8 mouse cellular contexts compared by ENCODE assay signal in the genomic region with DNA sequence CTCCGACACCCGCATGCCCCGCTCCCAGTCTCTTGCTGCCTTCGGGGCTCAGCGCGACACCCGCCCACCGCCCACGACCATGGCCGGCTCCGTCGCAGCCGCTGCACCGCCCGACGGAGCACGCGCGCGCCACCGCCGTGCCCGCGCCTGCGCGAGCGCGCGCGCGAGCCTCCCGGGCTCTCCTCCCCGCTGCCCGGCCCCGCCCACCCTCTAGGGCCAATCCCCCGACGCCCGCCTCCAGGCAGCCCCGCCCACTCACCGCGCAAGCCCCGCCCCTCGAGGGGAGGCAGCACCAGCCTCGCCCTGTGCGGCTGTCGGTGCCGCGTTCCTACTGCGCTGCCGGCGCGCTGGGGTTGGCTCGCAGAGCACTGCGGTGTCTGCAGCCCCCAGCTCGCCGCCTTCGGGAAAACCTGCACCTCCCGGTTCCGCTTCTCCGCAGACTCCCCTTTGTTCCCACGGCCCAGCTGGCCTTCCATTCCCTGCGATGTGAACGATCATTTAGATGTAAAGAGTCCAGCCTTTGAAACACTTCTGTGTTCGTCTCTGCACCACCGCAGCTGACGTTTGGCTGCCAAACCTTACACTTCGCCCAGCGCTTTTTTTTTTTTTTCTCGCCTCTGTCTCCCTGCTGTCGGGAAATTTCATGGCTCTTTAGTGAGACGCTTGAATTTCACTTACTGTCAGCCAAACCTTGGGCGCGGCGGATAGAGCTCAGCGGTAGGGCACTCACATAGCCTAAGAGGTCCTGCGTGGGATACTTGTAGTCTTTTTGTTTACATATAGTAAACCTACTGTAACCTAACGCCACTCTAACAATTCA. TPM values are rescaled to one million over a fixed set of nuclear protein-coding genes. Genes with fewer than 3 reads are reported as not detected.
A peak's percentile ranks its signal among the peaks of the same experiment; 100 is the strongest.
DNase-seq lines count a peak whose midpoint lies in the region; ATAC-seq and TF ChIP-seq lines count a peak whose summit lies in the region.

Gene Pik3cb, minus strand, starts transcription at position 559 of the 820 bp plus-strand sequence.

- TF ChIP-seq RAD21 in MEL (IDR thresholded peaks at IDR 0.05; ENCODE audit: low read depth, low read length) = no peak

- peaks cover 8% of the 10 kb centered on the region for H3K79me2 ChIP-seq in MEL (ENCODE audit: control insufficient read depth, insufficient read depth, low read length, poor library complexity)

- TF ChIP-seq POLR2A in MEL (IDR thresholded peaks at IDR 0.05; ENCODE audit: control insufficient read depth in 1 of 2, insufficient read depth in 1 of 2, low read depth in 1 of 2, low read length in 2 of 2, poor library complexity in 1 of 2) = peak; percentile 71 to 77
- TF ChIP-seq POLR2A in cerebellum, adult 2 months (IDR thresholded peaks at IDR 0.05; ENCODE audit: borderline replicate concordance, insufficient read depth, low read length) = peak; percentile 82

- H3K4me1 ChIP-seq in MEL (ENCODE audit: control insufficient read depth in 1 of 2, insufficient read depth in 2 of 2, low read length in 2 of 2) = peaks cover 3 to 7% of the 10 kb centered on the region in 2 experiments; a peak in 3 of 4 replicates
- peaks cover 4% of the 10 kb centered on the region; the same call in 1 of the 2 replicates for H3K4me1 ChIP-seq in cerebellum, adult 2 months (ENCODE audit: control insufficient read depth, insufficient read depth, low read length)
- peaks cover 19% of the 10 kb centered on the region for H3K4me1 ChIP-seq in hindbrain, embryonic 10.5 days (replicated peaks)
- peaks cover 4% of the 10 kb centered on the region; the same call in 1 of the 2 replicates for H3K4me1 ChIP-seq in lung, postnatal 0 days (ENCODE audit: insufficient read depth, low read depth, low read length)

- peak; percentile 97 for ATAC-seq in lung, postnatal 0 days

- DNase-seq in MEL (ENCODE audit: low read depth, low spot score) = peak; percentile 93
- DNase-seq in cerebellum, adult 2 months = peak; percentile 96 to 98
- peak; percentile 88 for DNase-seq in forelimb bud, embryonic 11.5 days (ENCODE audit: low read depth, low spot score)
- peak; percentile 97 for DNase-seq in hindbrain, embryonic 10.5 days (ENCODE audit: low spot score)
- DNase-seq in layer of hippocampus, adult 9-11 months = peak; percentile 96
- DNase-seq in lung, postnatal 0 days (ENCODE audit: low spot score) = peak; percentile 93
- DNase-seq in ovary, postnatal 14 days (ENCODE audit: low spot score) = peak; percentile 98
- DNase-seq in thymus, postnatal 14 days = peak; percentile 100

- H3K27me3 ChIP-seq in MEL (ENCODE audit: control insufficient read depth in 1 of 2, insufficient read depth in 2 of 2, low read length in 2 of 2) = no peaks in the 10 kb centered on the region
- H3K27me3 ChIP-seq in cerebellum, adult 2 months (ENCODE audit: control insufficient read depth, insufficient read depth, low read length) = no peaks in the 10 kb centered on the region
- H3K27me3 ChIP-seq in hindbrain, embryonic 10.5 days (ENCODE audit: insufficient read depth, poor library complexity, severe bottlenecking) = peaks cover 26% of the 10 kb centered on the region
- no peaks in the 10 kb centered on the region for H3K27me3 ChIP-seq in lung, postnatal 0 days (replicated peaks; ENCODE audit: insufficient read depth, low read length)

- 2% methylated on average over 77 of the region's 77 CpGs for WGBS in cerebellum, adult 2 months
- WGBS in hindbrain, embryonic 10.5 days = under 1% methylated on average over 77 of the region's 77 CpGs
- under 1% methylated on average over 62 of the region's 77 CpGs for WGBS in lung, postnatal 0 days

- H3K4me3 ChIP-seq in MEL (ENCODE audit: control insufficient read depth in 1 of 2, insufficient read depth in 1 of 2, low read depth in 2 of 2, low read length in 2 of 2) = peak within 1 kb of the TSS; percentile 81 to 98
- H3K4me3 ChIP-seq in cerebellum, adult 2 months (replicated peaks; ENCODE audit: insufficient read depth, low read depth, low read length) = peak within 1 kb of the TSS; percentile 98
- peak within 1 kb of the TSS; percentile 83 for H3K4me3 ChIP-seq in hindbrain, embryonic 10.5 days
- H3K4me3 ChIP-seq in lung, postnatal 0 days (ENCODE audit: low read depth, low read length) = peak within 1 kb of the TSS; percentile 85

- H3K27ac ChIP-seq in MEL (ENCODE audit: control insufficient read depth, low read depth, low read length) = peak within 1 kb of the TSS; percentile 38; the same call in 1 of the 2 replicates
- peak within 1 kb of the TSS; percentile 92 for H3K27ac ChIP-seq in cerebellum, adult 2 months (ENCODE audit: insufficient read depth, low read length)
- peak within 1 kb of the TSS; percentile 95 for H3K27ac ChIP-seq in hindbrain, embryonic 10.5 days
- H3K27ac ChIP-seq in lung, postnatal 0 days (ENCODE audit: low read length) = peak within 1 kb of the TSS; percentile 85

- peak within 1 kb of the TSS; percentile 88 for H3K9ac ChIP-seq in MEL (ENCODE audit: control insufficient read depth, low read depth, low read length, poor library complexity, severe bottlenecking)
- H3K9ac ChIP-seq in lung, postnatal 0 days (replicated peaks; ENCODE audit: low read depth) = peak within 1 kb of the TSS; percentile 68

- peak within 1 kb of the TSS; percentile 79 for H3K4me2 ChIP-seq in lung, postnatal 0 days (replicated peaks; ENCODE audit: low read depth, low read length)

- no peaks in the 10 kb centered on the region for H3K9me3 ChIP-seq in MEL (replicated peaks; ENCODE audit: insufficient read depth, low read length)
- no peaks in the 10 kb centered on the region for H3K9me3 ChIP-seq in hindbrain, embryonic 10.5 days
- H3K9me3 ChIP-seq in lung, postnatal 0 days (ENCODE audit: low read length) = no peaks in the 10 kb centered on the region

- 0 out of 6 replicates have a peak, but pooled peaks of 1 of the 3 experiments have one; percentile 0 for TF ChIP-seq CTCF in MEL (IDR thresholded peaks at IDR 0.05 in 2 of 3, conservative IDR thresholded peaks at IDR 0.05 in 1 of 3; ENCODE audit: control insufficient read depth in 1 of 3, insufficient read depth in 1 of 3, low read depth in 2 of 3, low read length in 3 of 3, poor library complexity in 1 of 3, severe bottlenecking in 1 of 3)
- TF ChIP-seq CTCF in cerebellum, adult 2 months (IDR thresholded peaks at IDR 0.05; ENCODE audit: borderline replicate concordance, insufficient read depth, low read depth, low read length) = no peak
- no peak for TF ChIP-seq CTCF in lung, postnatal 0 days (IDR thresholded peaks at IDR 0.05)

- TF ChIP-seq EP300 in MEL (IDR thresholded peaks at IDR 0.05; ENCODE audit: low read depth in 1 of 2, low read length in 2 of 2) = no peak
- no peak; the same call in 1 of the 2 replicates for TF ChIP-seq EP300 in lung, postnatal 0 days (IDR thresholded peaks at IDR 0.05)

- H3K36me3 ChIP-seq in MEL (ENCODE audit: control insufficient read depth in 1 of 2, insufficient read depth in 2 of 2, low read length in 2 of 2) = peaks cover 0 to 9% of the 10 kb centered on the region in 2 experiments; a peak in 2 of 4 replicates
- no peaks in the 10 kb centered on the region for H3K36me3 ChIP-seq in hindbrain, embryonic 10.5 days
- no peaks in the 10 kb centered on the region for H3K36me3 ChIP-seq in lung, postnatal 0 days (ENCODE audit: insufficient read depth, low read length)

TF ChIP-seq in MEL, 35 proteins besides CTCF, POLR2A, EP300 and RAD21 (continues in another document):
- TF ChIP-seq MEF2A (IDR thresholded peaks at IDR 0.05; ENCODE audit: extremely low read depth, insufficient replicate concordance, low read depth, low read length, poor library complexity, severe bottlenecking) (no peak), TCF12 (IDR thresholded peaks at IDR 0.05; ENCODE audit: low read depth, low read length) (no peak; the same call in 1 of the 2 replicates), GABPA (IDR thresholded peaks at IDR 0.05; ENCODE audit: low read depth, low read length) (no peak), USF1 (IDR thresholded peaks at IDR 0.05; ENCODE audit: low read depth, low read length) (no peak), POLR2AphosphoS5 (IDR thresholded peaks at IDR 0.05; ENCODE audit: borderline replicate concordance, low read depth, low read length) (no peak), BHLHE40 (IDR thresholded peaks at IDR 0.05; ENCODE audit: borderline replicate concordance, low read depth, low read length) (no peak), ZC3H11A (IDR thresholded peaks at IDR 0.05; ENCODE audit: low read depth, low read length) (no peak), ETS1 (IDR thresholded peaks at IDR 0.05; ENCODE audit: low read depth, low read length) (peak; percentile 11; the same call in 1 of the 2 replicates), SIN3A (IDR thresholded peaks at IDR 0.05; ENCODE audit: low read length) (peak; percentile 69), MXI1 (IDR thresholded peaks at IDR 0.05; ENCODE audit: low read depth, low read length) (peak; percentile 57; the same call in 1 of the 2 replicates), MYB (IDR thresholded peaks at IDR 0.05; ENCODE audit: low read depth, low read length) (no peak), ZNF384 (IDR thresholded peaks at IDR 0.05; ENCODE audit: low read depth, low read length) (peak; percentile 77), KAT2A (conservative IDR thresholded peaks at IDR 0.05; ENCODE audit: low read depth, low read length) (no peak), E2F4 (IDR thresholded peaks at IDR 0.05; ENCODE audit: borderline replicate concordance, low read depth, low read length) (no peak), MAFK (IDR thresholded peaks at IDR 0.05; ENCODE audit: borderline replicate concordance, low read depth, low read length) (no peak), HCFC1 (IDR thresholded peaks at IDR 0.05; ENCODE audit: low read depth, low read length) (no peak), NRF1 (IDR thresholded peaks at IDR 0.05; ENCODE audit: insufficient read depth, low read depth, low read length, poor library complexity, severe bottlenecking) (peak; percentile 68; the same call in 1 of the 2 replicates), JUND (IDR thresholded peaks at IDR 0.05; ENCODE audit: low read depth, low read length) (no peak), ELF1 (IDR thresholded peaks at IDR 0.05; ENCODE audit: low read depth, low read length) (no peak), MAX (IDR thresholded peaks at IDR 0.05; ENCODE audit: low read length) (no peak), ZMIZ1 (IDR thresholded peaks at IDR 0.05; ENCODE audit: low read depth, low read length) (no peak), MAZ (IDR thresholded peaks at IDR 0.05; ENCODE audit: low read depth, low read length) (no peak), USF2 (IDR thresholded peaks at IDR 0.05; ENCODE audit: borderline replicate concordance in 1 of 2, insufficient read depth in 1 of 2, low read depth in 1 of 2, low read length in 2 of 2) (no peak)

RNA-seq across cellular contexts. Expression of gene Pik3cb, which starts in this region (rescaled TPM):
- 2.2 and 2.4 TPM in 2 replicates for total RNA-seq in MEL (2012; rRNA removed)
- 1 to 10 TPM in 1 of 2 experiments, not detected in 1; 7.6 TPM for polyA plus RNA-seq in MEL (2012; ENCODE audit: insufficient read depth in 1 of 2, insufficient read length in 2 of 2, low read depth in 1 of 2, low replicate concordance in 2 of 2, missing spikeins in 1 of 2)
- 15.7 and 16.5 TPM in 2 replicates for polyA plus RNA-seq in cerebellum, adult 2 months (2012; rRNA removed)
- 1.6 and 2.8 TPM in 2 replicates for polyA plus RNA-seq in hindbrain, embryonic 10.5 days (2016; fragmentation: Nextera tagmentation; extraction: Ambion mirVana)
- 4.1 and 4.5 TPM in 2 replicates for polyA plus RNA-seq in lung, postnatal 0 days (2015; fragmentation: Nextera tagmentation; extraction: Ambion mirVana)

Comparison
In these comparisons a context has a peak if more than half of its experiments do, and no peak if none do; other contexts are left out.
1. Peak in every context shown above with its lines: DNase-seq, ATAC-seq, H3K4me3 ChIP-seq and H3K27ac ChIP-seq.
2. H3K27ac ChIP-seq: peak in every context shown above with its lines; median percentile 95 in hindbrain, embryonic 10.5 days; 92 in cerebellum, adult 2 months; 85 in lung, postnatal 0 days; 38 in MEL.